Mouse (Mus musculus) heart, adult 2 months (tissue): Measurements from ENCODE around the gene Nlrc3. TPM values are rescaled to one million over a fixed set of nuclear protein-coding genes. Genes with fewer than 3 reads are reported as not detected.

Experiments used
- DNase-seq, 2 experiments: peaks; one replicate each; pipeline ENCODE4 v3.0.0; 2021
- H3K27ac ChIP-seq: fragments of 200-600 bp; 2 replicates; pipeline ENCODE4 v1.8.1; 2022
- H3K27me3 ChIP-seq: fragments of 200-500 bp; 2 replicates; pipeline ENCODE4 v1.6.1; 2012; ENCODE audit warnings: mild to moderate bottlenecking, low read length, inconsistent platforms, mixed read lengths; ENCODE audit not compliant: control insufficient read depth, insufficient read depth
- H3K36me3 ChIP-seq: fragments of 200-500 bp; 2 replicates; pipeline ENCODE4 v1.6.1; 2012; ENCODE audit warnings: low read length, inconsistent platforms; ENCODE audit not compliant: control insufficient read depth, insufficient read depth
- H3K4me1 ChIP-seq: fragments of 200-500 bp; 2 replicates; pipeline ENCODE4 v1.6.1; 2011; ENCODE audit warnings: low read length; ENCODE audit not compliant: control insufficient read depth, insufficient read depth
- H3K4me3 ChIP-seq: fragments of 200-600 bp; 2 replicates; pipeline ENCODE4 v1.8.1; 2022
- H3K79me2 ChIP-seq: fragments of 200-500 bp; replicated peaks from 2 replicates; pipeline ENCODE4 v1.6.1; 2012; ENCODE audit warnings: mild to moderate bottlenecking, inconsistent platforms, low read length, moderate library complexity, mixed read lengths; ENCODE audit not compliant: control insufficient read depth, insufficient read depth
- H3K9ac ChIP-seq: fragments of 200-500 bp; 2 replicates; pipeline ENCODE4 v1.6.1; 2012; ENCODE audit warnings: low read depth, mild to moderate bottlenecking, control low read depth, inconsistent platforms, low read length, mixed read lengths
- CTCF ChIP-seq: fragments of 200-600 bp; IDR thresholded peaks from 2 replicates; pipeline ENCODE4 v1.8.1; 2022; ENCODE audit warnings: antibody characterized with exemption, mild to moderate bottlenecking, moderate library complexity
- EP300 ChIP-seq: fragments of 200-500 bp; IDR thresholded peaks from 2 replicates; pipeline ENCODE4 v1.6.1; 2011; ENCODE audit warnings: low read depth, low read length, control low read depth; ENCODE audit not compliant: insufficient read depth
- POLR2A ChIP-seq: fragments of 200-500 bp; IDR thresholded peaks from 2 replicates; pipeline ENCODE4 v1.6.1; 2011; ENCODE audit warnings: mild to moderate bottlenecking, low read depth, low read length, control low read depth; ENCODE audit not compliant: insufficient read depth
- WGBS: fragments of 180-500 bp; shearing (Covaris S2); methylation state at CpG from one replicate; pipeline ENCODE4 v1.1.7; 2018; 5-methylcytosine and 5-hydroxymethylcytosine counted together
- intact Hi-C: fragments of 180-260 bp; cut with DNase I; formaldehyde crosslinking; loops from one replicate; pipeline ENCODE4 v1.15.1; 2025
- polyA plus RNA-seq: library from polyadenylated mRNA; depleted of rRNA; stranded (reverse); fragments of >200 nt; gene quantifications from 2 replicates; pipeline ENCODE4 v1.2.3, GENCODE M21; 2012
- total RNA-seq, 2 experiments: library from RNA; stranded (reverse); gene quantifications; 2 replicates each; pipeline ENCODE4 v1.2.3; 2021

The Nlrc3 gene
- total and polyA plus RNA-seq, 3 experiments = 1.1 to 3.2 (median 1.2) TPM

- H3K4me3 ChIP-seq = no peak overlapping the region
- H3K4me1 ChIP-seq = no peaks in the 10 kb centered on the region
- no peaks in the 10 kb centered on the region for H3K27me3 ChIP-seq
- no peak for TF ChIP-seq EP300
- no peak for TF ChIP-seq POLR2A
- TF ChIP-seq CTCF = no peak
- no peak for DNase-seq
- no peaks in the 10 kb centered on the region for H3K79me2 ChIP-seq
- no peaks in the 10 kb centered on the region for H3K36me3 ChIP-seq
- intact Hi-C loops = no loop called here
- WGBS = 95% methylated on average over 1 of the region's 1 CpGs
- H3K27ac ChIP-seq = no peak overlapping the region
- H3K9ac ChIP-seq = no peak overlapping the region
These were observed 25.3 kb downstream of the Nlrc3 start for GRCm38 (mm10) chr16:3951141-3951540.

GRCm38 (mm10) chr16:3934701-3935100, 41.7 kb downstream of the Nlrc3 start:
- no peak overlapping the region for H3K4me3 ChIP-seq
- intact Hi-C loops = no loop called here
- no peaks in the 10 kb centered on the region for H3K36me3 ChIP-seq
- whole genome bisulfite sequencing = 70% methylated on average over 4 of the region's 4 CpGs
- no peak overlapping the region for H3K9ac ChIP-seq
- no peaks in the 10 kb centered on the region for H3K4me1 ChIP-seq
- TF ChIP-seq EP300 = no peak
- H3K79me2 ChIP-seq = no peaks in the 10 kb centered on the region
- H3K27me3 ChIP-seq = no peaks in the 10 kb centered on the region
- no peak for DNase-seq
- H3K27ac ChIP-seq = no peak overlapping the region

GRCm38 (mm10) chr16:3934091-3934490, 42.3 kb downstream of the Nlrc3 start:
- no peaks in the 10 kb centered on the region for H3K27me3 ChIP-seq
- no peak overlapping the region for H3K27ac ChIP-seq
- no peaks in the 10 kb centered on the region for H3K36me3 ChIP-seq
- intact Hi-C loops = no loop called here
- H3K4me3 ChIP-seq = no peak overlapping the region
- no peak overlapping the region for H3K9ac ChIP-seq
- WGBS = 84% methylated on average over 1 of the region's 1 CpGs
- no peak for DNase-seq
- TF ChIP-seq EP300 (no peak), POLR2A (no peak), CTCF (no peak)
- H3K4me1 ChIP-seq = no peaks in the 10 kb centered on the region
- no peaks in the 10 kb centered on the region for H3K79me2 ChIP-seq

DNA sequence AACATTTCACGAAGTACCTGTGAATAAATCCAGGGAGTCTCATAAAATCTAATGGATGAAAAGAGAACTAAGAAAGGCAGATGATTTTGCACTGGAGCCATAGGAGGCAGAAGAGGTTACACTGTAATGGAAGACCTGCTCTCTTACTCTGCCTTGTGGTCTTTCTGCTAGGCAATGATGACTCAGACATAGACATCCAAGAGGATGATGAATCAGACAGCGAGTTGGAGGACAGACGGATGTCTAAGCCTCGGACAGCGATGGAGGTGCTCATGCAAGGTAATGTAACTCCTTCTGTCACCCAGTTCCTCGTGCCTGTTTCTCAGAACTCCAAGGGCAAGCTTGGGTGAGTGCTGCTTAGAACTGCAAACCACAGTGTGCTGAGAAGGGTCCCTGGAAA, 42.9 kb downstream of the Nlrc3 start:
- intact Hi-C loops = no loop called here
- Histone ChIP-seq H3K36me3 (no peaks in the 10 kb centered on the region), H3K79me2 (no peaks in the 10 kb centered on the region), H3K27ac (no peak overlapping the region), H3K27me3 (no peaks in the 10 kb centered on the region), H3K4me1 (no peaks in the 10 kb centered on the region), H3K4me3 (no peak overlapping the region), H3K9ac (no peak overlapping the region)
- TF ChIP-seq POLR2A (no peak), EP300 (no peak), CTCF (no peak)
- no peak for DNase-seq
- WGBS = 90% methylated on average over 6 of the region's 6 CpGs

DNA sequence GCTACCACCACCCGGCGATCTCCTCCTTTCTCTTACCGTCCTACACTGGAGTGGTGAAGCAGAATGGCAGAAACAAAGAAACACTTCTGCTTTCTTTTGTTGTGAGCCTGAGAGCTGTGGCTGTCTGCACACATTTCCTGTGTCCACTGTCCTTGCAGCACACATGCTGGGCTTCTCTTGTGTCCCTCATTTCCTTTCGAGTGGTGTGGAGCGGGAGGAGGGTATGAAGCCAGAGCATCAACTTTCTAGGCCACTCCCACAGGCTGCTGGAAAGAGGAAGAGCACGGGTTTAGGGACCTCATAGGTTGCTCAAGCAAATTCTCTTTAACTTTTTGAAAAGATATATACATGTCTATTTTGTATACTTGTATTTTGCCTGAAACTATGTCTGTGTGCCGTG, 47.3 kb downstream of the Nlrc3 start:
- H3K36me3 ChIP-seq = no peaks in the 10 kb centered on the region
- DNase-seq = peak in 1 of 2 experiments; percentile 49

GRCm38 (mm10) chr16:3928582-3928981, 47.9 kb downstream of the Nlrc3 start:
- intact Hi-C loops = no loop called here
- DNase-seq = no peak
- no peaks in the 10 kb centered on the region for H3K79me2 ChIP-seq
- H3K27me3 ChIP-seq = no peaks in the 10 kb centered on the region
- H3K27ac ChIP-seq = no peak overlapping the region
- no peak for TF ChIP-seq POLR2A
- no peak for TF ChIP-seq EP300
- TF ChIP-seq CTCF = no peak
- no peak overlapping the region for H3K4me3 ChIP-seq
- no peak overlapping the region for H3K9ac ChIP-seq
- WGBS = 26% methylated on average over 1 of the region's 1 CpGs
- no peaks in the 10 kb centered on the region for H3K4me1 ChIP-seq
- no peaks in the 10 kb centered on the region for H3K36me3 ChIP-seq

More for the DNA sequence above, 47.3 kb downstream of the Nlrc3 start:
- Histone ChIP-seq H3K4me3 (no peak overlapping the region), H3K79me2 (no peaks in the 10 kb centered on the region), H3K9ac (no peak overlapping the region), H3K4me1 (no peaks in the 10 kb centered on the region), H3K27me3 (no peaks in the 10 kb centered on the region), H3K27ac (no peak overlapping the region)
- no peak for TF ChIP-seq POLR2A
- no peak for TF ChIP-seq EP300
- TF ChIP-seq CTCF = no peak
- intact Hi-C loops = no loop called here
- 58% methylated on average over 7 of the region's 7 CpGs for WGBS

DNA sequence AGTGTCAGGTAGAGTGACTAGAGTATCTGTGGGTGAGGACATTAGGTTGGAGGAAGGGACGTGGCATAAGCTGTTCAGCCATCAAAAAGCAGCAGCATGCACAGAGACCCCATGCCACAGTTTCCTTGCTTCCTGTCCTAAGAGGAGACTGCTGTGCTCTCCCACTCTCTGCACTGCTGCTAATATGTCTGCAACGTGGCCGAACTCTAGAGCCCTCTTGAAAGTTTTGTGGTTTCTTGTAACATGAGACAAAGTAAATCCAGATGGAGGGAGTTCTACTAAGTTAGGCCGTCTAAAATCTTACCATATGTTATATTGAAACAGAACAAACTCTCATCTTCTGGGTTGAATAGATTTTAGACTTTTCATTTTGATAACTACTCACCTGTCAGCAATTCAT, 52.5 kb downstream of the Nlrc3 start:
- no peak for DNase-seq
- 93% methylated on average over 4 of the region's 4 CpGs for WGBS
- no peak overlapping the region for H3K4me3 ChIP-seq
- no peaks in the 10 kb centered on the region for H3K4me1 ChIP-seq
- H3K27me3 ChIP-seq = no peaks in the 10 kb centered on the region
- H3K79me2 ChIP-seq = no peaks in the 10 kb centered on the region
- H3K9ac ChIP-seq = no peak overlapping the region
- H3K36me3 ChIP-seq = no peaks in the 10 kb centered on the region
- H3K27ac ChIP-seq = no peak overlapping the region
- intact Hi-C loops = no loop called here
- TF ChIP-seq CTCF (no peak), POLR2A (no peak), EP300 (no peak)
